Mouse (Mus musculus) A20 (cell line): ENCODE data around the gene Matn4.

Experiments
- DNase-seq: peaks from one replicate; pipeline ENCODE4 v3.0.0-alpha.2; 2011; ENCODE audit warnings: low read depth, low spot score

The Matn4 gene

DNA sequence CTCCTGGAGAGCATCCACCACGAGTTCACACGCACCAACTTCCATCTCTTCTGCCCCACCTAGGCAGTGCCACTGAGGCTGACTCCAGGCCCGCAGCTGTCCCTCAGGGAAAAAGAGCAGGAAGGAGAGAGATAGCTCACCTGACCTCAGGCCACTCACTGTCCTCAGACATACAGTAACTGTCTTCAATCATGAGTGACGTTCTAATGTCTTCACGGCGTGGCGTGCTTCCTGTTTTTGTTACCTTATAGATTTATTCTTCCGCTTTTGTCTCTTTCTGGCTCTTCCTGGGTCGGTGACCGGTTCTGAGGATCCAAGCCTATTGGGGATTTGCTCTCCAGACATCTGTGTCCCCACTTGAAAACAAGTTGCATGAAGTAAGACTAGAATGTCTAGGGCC, 9.6 kb upstream of the Matn4 start:
- DNase-seq, result no peak

GRCm38 (mm10) chr2:164414167-164414566, 9.2 kb upstream of the Matn4 start:
- no peak for DNase-seq

DNA sequence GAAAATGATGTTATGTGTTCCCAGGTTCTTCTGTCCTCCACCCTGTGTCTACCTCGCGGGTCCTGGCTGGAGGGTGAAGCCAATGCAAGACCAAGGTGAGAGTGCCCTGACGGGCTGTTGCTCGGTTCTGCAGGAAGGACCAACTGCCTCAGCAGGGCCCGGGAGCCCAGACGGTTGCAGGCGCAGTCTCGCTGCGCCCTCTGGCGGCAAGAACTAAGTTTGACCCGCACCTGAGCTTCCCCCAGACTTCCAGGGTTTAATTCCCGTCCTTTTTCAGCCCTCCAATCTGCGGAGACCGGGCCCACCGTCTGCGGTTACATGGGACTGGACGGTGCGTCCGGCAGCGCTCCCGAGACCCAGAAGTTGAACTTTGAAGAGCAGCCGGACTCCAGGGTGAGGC, 2.7 kb upstream of the Matn4 start:
- peak; percentile 59 for DNase-seq

GRCm38 (mm10) chr2:164405519-164405918, 559 bp upstream of the Matn4 start:
- DNase-seq, result no peak

DNA sequence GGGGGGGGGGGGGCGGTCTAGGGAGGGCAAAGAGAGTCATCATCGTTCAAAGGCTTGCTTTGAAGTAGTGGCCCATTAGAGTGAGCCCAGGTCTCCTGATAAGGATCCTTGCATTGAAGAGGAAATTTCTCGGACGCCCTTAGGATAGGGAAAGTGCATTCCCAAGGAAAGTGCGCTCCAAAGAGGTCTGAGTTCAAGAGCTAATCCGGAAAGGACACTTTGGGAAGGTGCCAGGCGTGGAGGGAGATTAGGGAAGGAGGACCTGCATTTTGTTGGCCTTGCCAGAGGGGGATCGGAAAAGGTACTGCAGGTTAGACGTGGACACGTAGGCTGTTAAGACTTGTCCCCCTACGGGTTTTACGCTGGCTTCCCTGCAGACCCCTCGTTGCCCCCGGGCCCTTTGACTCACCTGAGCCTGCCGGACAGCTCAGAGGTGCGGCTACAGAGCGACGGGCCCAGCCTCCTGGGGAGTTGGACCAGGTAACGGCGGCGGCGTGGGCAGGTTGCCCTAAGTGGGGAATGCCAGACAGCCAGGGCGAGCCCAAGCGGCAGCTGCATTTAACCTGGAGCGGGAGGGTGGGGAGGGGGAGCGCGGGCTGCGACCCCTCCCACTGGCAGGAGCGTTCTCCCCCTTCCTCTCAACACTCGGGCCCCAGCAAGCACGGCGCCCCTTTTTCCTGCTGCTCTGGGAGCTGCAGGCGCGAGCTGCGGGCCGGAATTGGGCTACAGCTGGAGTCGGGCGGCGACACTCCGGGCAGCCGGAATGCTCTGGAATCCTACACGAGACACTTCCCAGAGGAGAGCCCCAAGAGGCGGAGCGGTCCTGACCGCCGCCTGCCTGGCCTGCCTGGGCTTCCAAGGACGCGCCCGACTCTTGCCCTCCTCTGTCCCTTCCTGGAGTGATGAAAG, 624 bp downstream of the Matn4 start:
- no peak for DNase-seq

- no peak for DNase-seq
Measured at GRCm38 (mm10) chr2:164403396-164404081, 1.4 kb downstream of the Matn4 start.

GRCm38 (mm10) chr2:164402906-164403305, 2.1 kb downstream of the Matn4 start, which contains the start of gene Rbpjl:
Gene Rbpjl, plus strand, starts transcription at chr2:164403141.
- peak; percentile 75 for DNase-seq

GRCm38 (mm10) chr2:164396911-164397310, 8.0 kb downstream of the Matn4 start:
- no peak for DNase-seq

GRCm38 (mm10) chr2:164396076-164396475, 8.9 kb downstream of the Matn4 start:
- DNase-seq, result no peak

GRCm38 (mm10) chr2:164393126-164393525, 11.8 kb downstream of the Matn4 start:
- DNase-seq, result no peak

- peak; percentile 86 for DNase-seq
Measured at GRCm38 (mm10) chr2:164389499-164389898, 15.5 kb downstream of the Matn4 start.

GRCm38 (mm10) chr2:164389020-164389419, 15.9 kb downstream of the Matn4 start, which contains the start of gene Slpi:
Gene Slpi, minus strand, starts transcription at chr2:164389095.
- DNase-seq, result no peak

DNA sequence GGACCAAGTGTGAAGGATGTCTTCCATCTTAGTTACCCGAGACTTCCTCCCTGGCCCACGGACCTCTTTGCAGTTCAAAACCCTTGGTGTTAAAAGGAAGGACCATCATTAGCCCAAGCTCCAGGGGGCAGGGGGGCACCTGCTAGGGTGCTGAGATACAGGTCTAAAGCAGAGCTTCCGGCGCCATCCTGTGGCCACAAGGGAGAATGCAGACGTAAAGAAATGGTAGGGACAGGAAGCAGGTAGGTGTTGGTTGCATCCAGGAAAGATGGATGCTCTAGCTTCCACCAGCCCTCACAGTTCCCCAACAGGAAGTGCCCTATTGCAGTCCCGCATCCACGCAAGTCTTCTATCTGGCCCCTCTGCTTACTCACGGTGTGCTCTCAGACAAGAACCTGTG, 18.0 kb downstream of the Matn4 start:
- peak; percentile 89 for DNase-seq

DNA sequence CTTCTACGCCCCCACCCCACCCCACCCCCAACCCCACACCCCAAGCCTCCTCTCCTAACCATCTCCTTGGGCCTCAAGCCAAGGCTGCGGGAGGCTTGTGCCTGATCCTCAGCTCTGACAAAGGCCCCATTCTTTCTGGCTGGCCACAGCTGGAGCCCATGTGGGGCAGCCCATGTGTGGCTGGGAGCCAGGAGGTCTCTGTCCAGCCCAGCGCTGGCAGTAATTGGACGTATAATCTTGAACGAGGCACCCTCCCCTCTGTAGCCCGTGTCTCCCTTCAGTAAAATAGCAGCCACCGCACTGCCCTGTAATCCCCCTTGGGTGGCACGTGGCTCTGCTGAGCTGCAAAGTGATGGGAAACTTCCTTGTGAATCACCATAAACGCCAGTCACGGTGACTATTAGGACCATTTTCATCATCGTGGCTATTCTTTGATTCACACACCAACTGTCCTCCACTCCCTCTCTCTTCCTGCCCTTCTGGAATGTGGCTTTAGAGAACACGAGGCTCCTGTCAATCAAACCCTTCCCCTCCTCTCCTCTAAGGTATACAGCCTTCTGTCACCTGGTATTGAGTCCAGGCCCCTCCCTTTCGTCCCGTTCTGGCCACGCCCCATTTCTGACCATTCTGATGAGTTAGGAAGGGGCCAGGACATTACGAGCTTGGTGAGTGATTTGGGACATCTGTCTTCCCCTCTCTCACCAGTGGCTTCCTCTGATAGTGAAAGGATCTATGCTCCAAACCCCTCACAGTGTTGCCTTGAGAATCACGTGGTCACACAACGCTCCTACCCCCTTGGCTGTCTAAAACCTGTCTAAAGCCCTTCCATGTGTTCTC, 18.8 kb downstream of the Matn4 start:
- DNase-seq, result peak; percentile 67

DNA sequence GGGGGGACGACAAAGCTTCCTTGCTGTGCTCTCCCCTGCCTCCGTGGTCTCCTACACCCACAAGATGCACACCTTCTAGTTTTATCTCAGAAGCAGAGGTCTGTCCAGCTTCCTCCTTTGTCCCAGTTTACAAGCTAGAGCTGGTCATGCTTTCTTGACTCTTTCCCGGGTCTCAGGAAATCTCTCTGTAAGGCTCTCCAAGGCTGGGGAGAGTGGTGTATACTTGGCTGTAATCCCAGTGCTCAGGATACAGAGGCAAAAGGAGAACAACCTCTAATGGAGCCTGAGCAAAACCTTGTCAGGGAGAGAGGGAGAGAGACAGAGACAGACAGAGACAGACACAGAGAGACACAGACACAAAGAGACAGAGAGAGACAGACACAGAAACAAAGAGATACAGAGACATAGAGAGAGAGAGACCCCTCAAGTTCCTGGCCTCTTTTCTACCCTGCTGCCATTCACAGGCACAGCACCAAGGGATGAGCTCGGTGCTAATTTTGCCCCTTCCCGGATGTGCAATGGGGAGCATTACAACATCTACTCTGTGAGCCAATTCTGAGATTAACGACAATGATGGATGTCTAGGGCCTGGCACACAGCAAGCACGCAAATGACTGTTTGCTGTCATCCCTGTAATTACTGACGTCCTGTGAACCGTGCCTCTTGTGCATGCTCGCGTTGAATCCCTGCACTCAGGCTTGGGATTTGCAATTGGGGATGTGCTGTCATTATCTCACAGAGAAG, 21.1 kb downstream of the Matn4 start:
- DNase-seq, result no peak

- no peak for DNase-seq
Measured at GRCm38 (mm10) chr2:164382971-164383370, 22.0 kb downstream of the Matn4 start.

GRCm38 (mm10) chr2:164381726-164382125, 23.2 kb downstream of the Matn4 start:
- peak; percentile 73 for DNase-seq

DNA sequence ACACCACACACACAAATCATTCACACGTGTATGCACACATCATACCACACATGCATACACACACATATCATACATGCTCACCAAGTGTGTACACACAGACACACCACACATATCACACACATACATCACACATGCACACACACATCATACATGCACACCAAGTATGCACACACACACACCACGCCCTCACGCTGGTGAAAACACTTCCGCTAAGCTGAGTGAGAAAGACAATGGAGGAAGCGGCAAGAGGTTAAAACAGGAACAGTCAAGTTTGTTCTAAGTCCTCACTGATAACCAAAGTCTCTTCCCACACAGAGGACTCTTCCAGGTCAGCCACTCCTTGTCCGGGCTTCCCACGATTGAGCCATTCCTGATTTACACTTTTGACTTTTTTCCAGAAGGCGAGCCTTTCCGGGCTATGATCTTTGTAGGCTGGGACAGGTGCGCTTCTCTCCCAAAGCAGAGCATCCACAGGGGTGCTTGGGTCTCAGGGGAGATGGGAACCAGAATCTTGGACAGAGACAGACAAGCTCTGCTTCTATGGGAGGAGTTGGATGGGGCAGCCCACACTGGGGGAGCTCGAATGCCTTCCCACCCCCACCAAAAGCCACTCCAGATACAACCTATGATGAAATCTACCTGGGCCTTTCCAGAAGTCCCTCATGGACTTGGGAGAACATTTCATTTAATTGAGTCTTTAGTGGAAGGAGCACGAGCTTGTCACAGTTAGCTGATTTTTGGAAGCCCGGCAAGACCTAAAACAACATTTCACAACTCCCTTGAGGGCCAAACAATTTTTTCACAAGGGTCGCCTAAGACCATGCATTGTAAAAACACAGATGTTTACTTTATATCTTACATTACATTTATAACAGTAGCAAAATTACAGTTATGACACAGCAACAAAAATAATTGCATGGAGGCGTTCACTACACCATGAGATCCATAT, 27.2 kb downstream of the Matn4 start:
- no peak for DNase-seq

GRCm38 (mm10) chr2:164373187-164373586, 31.8 kb downstream of the Matn4 start:
- DNase-seq, result no peak
